Mouse (Mus musculus) MEL (cell line): ENCODE results near the gene Rundc3a. TPM values are rescaled to one million over a fixed set of nuclear protein-coding genes. Genes with fewer than 3 reads are reported as not detected.
A peak's percentile ranks its signal among the peaks of the same experiment; 100 is the strongest.

Experiments
- DNase-seq: peaks from one replicate; pipeline ENCODE4 v3.0.0; 2011; ENCODE audit warnings: low read depth, low spot score
- H3K27ac ChIP-seq: 2 replicates; pipeline ENCODE4 v1.5.1; 2012; ENCODE audit warnings: low read depth, mild to moderate bottlenecking, control low read depth, low read length, moderate library complexity; ENCODE audit not compliant: control insufficient read depth
- H3K27me3 ChIP-seq, 2 experiments: fragments of 150-350 bp in 1 of 2; sonication (generic) in 1 of 2; 2 replicates each; pipeline ENCODE4 v1.6.1; 2012; ENCODE audit warnings: low read length in 2 of 2, mild to moderate bottlenecking in 2 of 2, improper control_type of control experiment in 1 of 2, moderate library complexity in 1 of 2; ENCODE audit not compliant: insufficient read depth in 2 of 2, control insufficient read depth in 1 of 2
- H3K36me3 ChIP-seq, 2 experiments: 2 replicates each; pipeline ENCODE4 v1.6.1; 2012 to 2014; ENCODE audit warnings: low read length in 2 of 2, improper control_type of control experiment in 1 of 2, inconsistent platforms in 1 of 2, mild to moderate bottlenecking in 1 of 2; ENCODE audit not compliant: insufficient read depth in 2 of 2, control insufficient read depth in 1 of 2
- H3K4me1 ChIP-seq, 2 experiments: fragments of 150-350 bp in 1 of 2; sonication (generic) in 1 of 2; 2 replicates each; pipeline ENCODE4 v1.6.1; 2012; ENCODE audit warnings: low read length in 2 of 2, improper control_type of control experiment in 1 of 2, mild to moderate bottlenecking in 1 of 2; ENCODE audit not compliant: insufficient read depth in 2 of 2, control insufficient read depth in 1 of 2
- H3K4me3 ChIP-seq, 2 experiments: fragments of 150-350 bp in 1 of 2; sonication (generic) in 1 of 2; 2 replicates each; pipeline ENCODE4 v1.5.1; 2012; ENCODE audit warnings: low read depth in 2 of 2, low read length in 2 of 2, mild to moderate bottlenecking in 2 of 2, moderate library complexity in 2 of 2, control low read depth in 1 of 2, improper control_type of control experiment in 1 of 2; ENCODE audit not compliant: control insufficient read depth in 1 of 2, insufficient read depth in 1 of 2
- H3K79me2 ChIP-seq: 2 replicates; pipeline ENCODE4 v1.6.1; 2012; ENCODE audit warnings: mild to moderate bottlenecking, low read length, moderate library complexity; ENCODE audit not compliant: control insufficient read depth, poor library complexity, insufficient read depth
- H3K9ac ChIP-seq: 2 replicates; pipeline ENCODE4 v1.6.1; 2012; ENCODE audit warnings: low read depth, mild to moderate bottlenecking, control low read depth, low read length, moderate library complexity; ENCODE audit not compliant: control insufficient read depth, poor library complexity, severe bottlenecking
- H3K9me3 ChIP-seq: fragments of 150-350 bp; sonication (generic); replicated peaks from 2 replicates; pipeline ENCODE4 v1.6.1; 2012; ENCODE audit warnings: mild to moderate bottlenecking, low read length, improper control_type of control experiment, moderate library complexity; ENCODE audit not compliant: insufficient read depth
- CHD1 ChIP-seq: IDR thresholded peaks from 2 replicates; pipeline ENCODE4 v1.6.1; 2012; ENCODE audit warnings: low read depth, mild to moderate bottlenecking, inconsistent platforms, low read length, improper control_type of control experiment
- CHD2 ChIP-seq: IDR thresholded peaks from 2 replicates; pipeline ENCODE4 v1.6.1; 2011; ENCODE audit warnings: low read length, improper control_type of control experiment
- CTCF ChIP-seq, 3 experiments: IDR thresholded peaks in 2 of 3; conservative IDR thresholded peaks in 1 of 3; 2 replicates each; pipeline ENCODE4 v1.5.1; 2011 to 2012; ENCODE audit warnings: low read length in 3 of 3, low read depth in 2 of 3, mild to moderate bottlenecking in 2 of 3, improper control_type of control experiment in 1 of 3, inconsistent platforms in 1 of 3, mixed read lengths in 1 of 3, moderate library complexity in 1 of 3; ENCODE audit not compliant: control insufficient read depth in 1 of 3, insufficient read depth in 1 of 3, poor library complexity in 1 of 3, severe bottlenecking in 1 of 3
- E2F4 ChIP-seq: IDR thresholded peaks from 2 replicates; pipeline ENCODE4 v1.6.1; 2011; ENCODE audit warnings: low read depth, low read length, improper control_type of control experiment, borderline replicate concordance
- ETS1 ChIP-seq: IDR thresholded peaks from 2 replicates; pipeline ENCODE4 v1.6.1; 2012; ENCODE audit warnings: low read depth, mild to moderate bottlenecking, inconsistent platforms, low read length, improper control_type of control experiment, moderate library complexity
- GATA1 ChIP-seq: IDR thresholded peaks from 2 replicates; pipeline ENCODE4 v1.6.1; 2011; ENCODE audit warnings: low read depth, low read length, improper control_type of control experiment
- HCFC1 ChIP-seq: IDR thresholded peaks from 2 replicates; pipeline ENCODE4 v1.6.1; 2012; ENCODE audit warnings: low read depth, mild to moderate bottlenecking, inconsistent platforms, low read length, improper control_type of control experiment, moderate library complexity
- JUND ChIP-seq: IDR thresholded peaks from 2 replicates; pipeline ENCODE4 v1.6.1; 2011; ENCODE audit warnings: low read depth, mild to moderate bottlenecking, improper control_type of control experiment, low read length
- KAT2A ChIP-seq: conservative IDR thresholded peaks from 2 replicates; pipeline ENCODE4 v1.6.1; 2012; ENCODE audit warnings: low read depth, low read length, improper control_type of control experiment, inconsistent platforms
- MAFK ChIP-seq: IDR thresholded peaks from 2 replicates; pipeline ENCODE4 v1.6.1; 2011; ENCODE audit warnings: low read depth, mild to moderate bottlenecking, low read length, improper control_type of control experiment, borderline replicate concordance
- MAX ChIP-seq: IDR thresholded peaks from 2 replicates; pipeline ENCODE4 v1.6.1; 2011; ENCODE audit warnings: low read length, improper control_type of control experiment
- MEF2A ChIP-seq: IDR thresholded peaks from 2 replicates; pipeline ENCODE4 v1.6.1; 2014; ENCODE audit warnings: low read depth, mild to moderate bottlenecking, inconsistent platforms, low read length, improper control_type of control experiment; ENCODE audit not compliant: poor library complexity, insufficient replicate concordance, severe bottlenecking; ENCODE audit errors: extremely low read depth
- MYC ChIP-seq: IDR thresholded peaks from 2 replicates; pipeline ENCODE4 v1.6.1; 2011; ENCODE audit warnings: low read depth, mild to moderate bottlenecking, low read length, improper control_type of control experiment, moderate library complexity
- NELFE ChIP-seq: IDR thresholded peaks from 2 replicates; pipeline ENCODE4 v1.6.1; 2011; ENCODE audit warnings: low read depth, low read length, improper control_type of control experiment
- POLR2A ChIP-seq, 2 experiments: IDR thresholded peaks; 2 replicates each; pipeline ENCODE4 v1.6.1; 2011 to 2012; ENCODE audit warnings: low read length in 2 of 2, mild to moderate bottlenecking in 2 of 2, control low read depth in 1 of 2, improper control_type of control experiment in 1 of 2, low read depth in 1 of 2, moderate library complexity in 1 of 2; ENCODE audit not compliant: control insufficient read depth in 1 of 2, insufficient read depth in 1 of 2, poor library complexity in 1 of 2
- POLR2AphosphoS2 ChIP-seq: IDR thresholded peaks from 2 replicates; pipeline ENCODE4 v1.6.1; 2011; ENCODE audit warnings: low read length, improper control_type of control experiment
- SMC3 ChIP-seq: IDR thresholded peaks from 2 replicates; pipeline ENCODE4 v1.6.1; 2011; ENCODE audit warnings: low read depth, low read length, improper control_type of control experiment
- TAL1 ChIP-seq: IDR thresholded peaks from 2 replicates; pipeline ENCODE4 v1.6.1; 2012; ENCODE audit warnings: mild to moderate bottlenecking, inconsistent platforms, low read length, moderate library complexity, mixed read lengths
- TBP ChIP-seq: IDR thresholded peaks from 2 replicates; pipeline ENCODE4 v1.8.0; 2011; ENCODE audit warnings: low read depth, low read length, improper control_type of control experiment
- USF1 ChIP-seq: IDR thresholded peaks from 2 replicates; pipeline ENCODE4 v1.6.1; 2014; ENCODE audit warnings: low read depth, mild to moderate bottlenecking, inconsistent platforms, low read length, improper control_type of control experiment, moderate library complexity
- ZC3H11A ChIP-seq: IDR thresholded peaks from 2 replicates; pipeline ENCODE4 v1.6.1; 2012; ENCODE audit warnings: low read depth, mild to moderate bottlenecking, inconsistent platforms, low read length, improper control_type of control experiment
- ZKSCAN1 ChIP-seq: IDR thresholded peaks from 2 replicates; pipeline ENCODE4 v1.6.1; 2012; ENCODE audit warnings: low read depth, mild to moderate bottlenecking, inconsistent platforms, low read length, improper control_type of control experiment, moderate library complexity
- polyA plus RNA-seq, 2 experiments: library from polyadenylated mRNA; stranded (reverse) in 1 of 2; unstranded in 1 of 2; fragments of >175 nt in 1 of 2; fragments of >200 nt in 1 of 2; gene quantifications; 2 replicates each; pipeline versions ENCODE4 v1.2.1 to v1.2.4; 2012; ENCODE audit warnings: low replicate concordance in 2 of 2, low read depth in 1 of 2; ENCODE audit not compliant: insufficient read length in 2 of 2, insufficient read depth in 1 of 2, missing spikeins in 1 of 2
- total RNA-seq: library from RNA; depleted of rRNA; stranded (reverse); fragments of 300-350 nt; gene quantifications from 2 replicates; pipeline ENCODE4 v1.2.3, GENCODE M21; 2012

Gene Rundc3a
- total and polyA plus RNA-seq, 3 experiments = 0.39 to 2.1 TPM; not detected in 1

GRCm38 (mm10) chr11:102376196-102376835 lies 16.9 kb upstream of the Rundc3a start:
- Histone ChIP-seq H3K27me3 (peaks cover 0 to 1% of the 10 kb centered on the region in 2 experiments; a peak in 2 of 4 replicates), H3K4me3 (no peak overlapping the region), H3K4me1 (peaks cover 0 to 9% of the 10 kb centered on the region in 2 experiments; a peak in 2 of 4 replicates), H3K36me3 (peaks cover 0 to 2% of the 10 kb centered on the region in 2 experiments; a peak in 2 of 4 replicates), H3K9ac (no peak overlapping the region), H3K27ac (no peak overlapping the region), H3K9me3 (no peaks in the 10 kb centered on the region), H3K79me2 (no peaks in the 10 kb centered on the region)
- DNase-seq = no peak
- TF ChIP-seq CHD2 (no peak), E2F4 (no peak), POLR2AphosphoS2 (no peak), MAFK (no peak), MAX (no peak), KAT2A (no peak), TBP (no peak), JUND (no peak), MEF2A (no peak), SMC3 (no peak), ZC3H11A (no peak), NELFE (no peak), HCFC1 (no peak), CTCF (IDR thresholded peaks at IDR 0.05 in 2 of 3, conservative IDR thresholded peaks at IDR 0.05 in 1 of 3; ENCODE audit: control insufficient read depth in 1 of 3, insufficient read depth in 1 of 3, low read depth in 2 of 3, low read length in 3 of 3, poor library complexity in 1 of 3, severe bottlenecking in 1 of 3) (no peak), GATA1 (no peak), TAL1 (no peak), USF1 (no peak), ZKSCAN1 (no peak), POLR2A (IDR thresholded peaks at IDR 0.05; ENCODE audit: control insufficient read depth in 1 of 2, insufficient read depth in 1 of 2, low read depth in 1 of 2, low read length in 2 of 2, poor library complexity in 1 of 2) (no peak), CHD1 (no peak)

GRCm38 (mm10) chr11:102377186-102377585 lies 16.0 kb upstream of the Rundc3a start:
- Histone ChIP-seq H3K4me3 (no peak overlapping the region), H3K27ac (no peak overlapping the region), H3K27me3 (peaks cover 0 to 1% of the 10 kb centered on the region in 2 experiments; a peak in 2 of 4 replicates), H3K36me3 (peaks cover 0 to 2% of the 10 kb centered on the region in 2 experiments; a peak in 2 of 4 replicates), H3K9me3 (no peaks in the 10 kb centered on the region), H3K79me2 (no peaks in the 10 kb centered on the region), H3K4me1 (peaks cover 0 to 9% of the 10 kb centered on the region in 2 experiments; a peak in 2 of 4 replicates), H3K9ac (no peak overlapping the region)
- DNase-seq = peak; percentile 19
- TF ChIP-seq CTCF (IDR thresholded peaks at IDR 0.05 in 2 of 3, conservative IDR thresholded peaks at IDR 0.05 in 1 of 3; ENCODE audit: control insufficient read depth in 1 of 3, insufficient read depth in 1 of 3, low read depth in 2 of 3, low read length in 3 of 3, poor library complexity in 1 of 3, severe bottlenecking in 1 of 3) (peak in 2 of 3 experiments; percentile 24 to 35; a peak in 2 of 6 replicates), ETS1 (no peak), SMC3 (peak; percentile 20; the same call in 1 of the 2 replicates), MYC (no peak)
